Mouse (Mus musculus): ENCODE results near the gene Frzb. TPM values are rescaled to one million over a fixed set of nuclear protein-coding genes. Genes with fewer than 3 reads are reported as not detected.

Frzb gene
- total and polyA plus RNA-seq, 2 experiments from 2014 or later: 2.4 to 2.5 TPM

- Histone ChIP-seq H3K4me3 (ENCODE audit: low read depth, low read length) (no peak overlapping the region), H3K9me3 (ENCODE audit: low read length) (no peaks in the 10 kb centered on the region), H3K4me1 (ENCODE audit: insufficient read depth, low read length) (no peaks in the 10 kb centered on the region), H3K9ac (replicated peaks; ENCODE audit: low read length, poor library complexity, severe bottlenecking) (no peak overlapping the region), H3K36me3 (ENCODE audit: insufficient read depth, low read length) (no peaks in the 10 kb centered on the region), H3K4me2 (ENCODE audit: low read depth, low read length, poor library complexity, severe bottlenecking) (no peak overlapping the region), H3K27me3 (ENCODE audit: insufficient read depth, low read length) (no peaks in the 10 kb centered on the region), H3K27ac (ENCODE audit: low read depth, low read length) (no peak overlapping the region)
- WGBS: 78% methylated on average over 3 of the region's 3 CpGs
- ATAC-seq (ENCODE audit: low FRiP score) (no peak), DNase-seq (ENCODE audit: low spot score) (no peak)
- no peak for TF ChIP-seq CTCF (IDR thresholded peaks at IDR 0.05)
Measured at GRCm38 (mm10) chr2:80414387-80414786, 33.0 kb downstream of the Frzb start.

DNA sequence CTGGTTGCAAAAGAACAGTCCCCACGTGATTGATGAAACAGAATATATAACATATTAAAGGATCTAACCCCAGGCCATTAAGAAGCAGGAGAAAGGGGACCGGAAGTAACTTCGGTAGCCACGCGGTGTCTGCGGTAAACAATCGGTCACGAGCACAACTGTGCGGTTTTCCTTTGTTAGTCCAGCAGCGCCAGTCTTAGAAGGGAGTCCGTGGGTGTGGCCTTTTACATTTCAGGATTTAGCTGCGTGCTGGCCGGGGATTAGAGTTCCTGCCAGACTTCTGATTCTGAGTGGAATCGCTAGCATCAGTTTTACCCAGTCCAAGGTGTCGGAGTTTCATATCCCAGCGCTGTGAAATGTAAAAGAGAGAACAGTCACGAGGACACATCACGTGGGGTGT, 34.3 kb downstream of the Frzb start:
- no peak overlapping the region for H3K9ac ChIP-seq (replicated peaks; ENCODE audit: low read length, poor library complexity, severe bottlenecking)
- H3K36me3 ChIP-seq (ENCODE audit: insufficient read depth, low read length): no peaks in the 10 kb centered on the region
- no peaks in the 10 kb centered on the region for H3K9me3 ChIP-seq (ENCODE audit: low read length)
- no peak for DNase-seq (ENCODE audit: low spot score)
- H3K27ac ChIP-seq (ENCODE audit: low read depth, low read length): no peak overlapping the region
- no peaks in the 10 kb centered on the region for H3K27me3 ChIP-seq (ENCODE audit: insufficient read depth, low read length)
- ATAC-seq (ENCODE audit: low FRiP score): no peak
- TF ChIP-seq CTCF (IDR thresholded peaks at IDR 0.05): no peak
- peak overlapping the region; percentile 18; the same call in 1 of the 2 replicates for H3K4me2 ChIP-seq (ENCODE audit: low read depth, low read length, poor library complexity, severe bottlenecking)
- H3K4me1 ChIP-seq (ENCODE audit: insufficient read depth, low read length): no peaks in the 10 kb centered on the region
- 59% methylated on average over 18 of the region's 18 CpGs for WGBS
- H3K4me3 ChIP-seq (ENCODE audit: low read depth, low read length): no peak overlapping the region

DNA sequence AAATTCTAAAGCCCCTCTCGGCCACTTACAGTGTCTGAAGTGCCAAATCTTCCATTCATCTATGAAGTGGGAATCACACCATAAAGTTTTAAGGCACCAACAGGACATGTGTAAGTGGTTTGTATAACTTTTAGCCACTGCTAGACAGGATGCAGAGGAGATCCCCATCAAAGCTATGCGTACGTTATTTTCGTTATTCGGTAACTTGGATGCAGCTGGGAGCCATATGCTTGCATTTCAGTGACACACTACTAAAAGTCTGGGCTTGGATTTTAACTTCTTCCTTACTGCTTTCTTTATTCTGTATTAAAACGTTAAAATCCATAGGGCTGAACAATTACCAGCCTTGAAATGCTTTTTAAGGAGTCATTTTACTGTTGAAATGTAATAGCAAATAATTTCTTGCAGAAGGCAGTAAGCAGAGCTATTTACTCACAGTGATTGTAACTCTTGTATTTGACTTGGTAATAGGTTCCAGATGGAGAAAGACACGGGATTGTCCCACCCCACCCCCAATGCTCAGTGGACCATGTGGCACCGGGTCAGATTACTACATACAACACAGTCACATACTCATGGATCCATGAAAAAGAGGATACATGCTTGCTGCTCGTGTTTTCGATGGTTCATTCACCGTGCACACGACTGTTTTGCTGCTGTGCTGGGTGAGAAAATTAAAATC, 37.4 kb downstream of the Frzb start:
- no peak for ATAC-seq (ENCODE audit: low FRiP score)
- TF ChIP-seq CTCF (IDR thresholded peaks at IDR 0.05): no peak
- 80% methylated on average over 12 of the region's 12 CpGs for WGBS

GRCm38 (mm10) chr2:80404770-80405169, 42.7 kb downstream of the Frzb start:
- no peak overlapping the region for H3K9ac ChIP-seq (replicated peaks; ENCODE audit: low read length, poor library complexity, severe bottlenecking)
- H3K4me1 ChIP-seq (ENCODE audit: insufficient read depth, low read length): no peaks in the 10 kb centered on the region
- no peak overlapping the region for H3K4me2 ChIP-seq (ENCODE audit: low read depth, low read length, poor library complexity, severe bottlenecking)
- no peaks in the 10 kb centered on the region for H3K9me3 ChIP-seq (ENCODE audit: low read length)
- no peak overlapping the region for H3K27ac ChIP-seq (ENCODE audit: low read depth, low read length)
- ATAC-seq (ENCODE audit: low FRiP score): no peak
- no peak overlapping the region for H3K4me3 ChIP-seq (ENCODE audit: low read depth, low read length)
- DNase-seq (ENCODE audit: low spot score): no peak
- H3K36me3 ChIP-seq (ENCODE audit: insufficient read depth, low read length): no peaks in the 10 kb centered on the region
- no peaks in the 10 kb centered on the region for H3K27me3 ChIP-seq (ENCODE audit: insufficient read depth, low read length)
- no peak for TF ChIP-seq CTCF (IDR thresholded peaks at IDR 0.05)
- WGBS: 48% methylated on average over 5 of the region's 5 CpGs

More for the DNA sequence above, 37.4 kb downstream of the Frzb start:
- H3K4me3 ChIP-seq (ENCODE audit: low read depth, low read length): no peak overlapping the region
- no peak overlapping the region for H3K27ac ChIP-seq (ENCODE audit: low read depth, low read length)
- H3K4me1 ChIP-seq (ENCODE audit: insufficient read depth, low read length): no peaks in the 10 kb centered on the region
- no peak overlapping the region for H3K4me2 ChIP-seq (ENCODE audit: low read depth, low read length, poor library complexity, severe bottlenecking)
- DNase-seq (ENCODE audit: low spot score): no peak
- no peaks in the 10 kb centered on the region for H3K36me3 ChIP-seq (ENCODE audit: insufficient read depth, low read length)
- H3K9ac ChIP-seq (replicated peaks; ENCODE audit: low read length, poor library complexity, severe bottlenecking): no peak overlapping the region
- H3K27me3 ChIP-seq (ENCODE audit: insufficient read depth, low read length): no peaks in the 10 kb centered on the region
- no peaks in the 10 kb centered on the region for H3K9me3 ChIP-seq (ENCODE audit: low read length)

GRCm38 (mm10) chr2:80398595-80399099, 48.8 kb downstream of the Frzb start:
- Histone ChIP-seq H3K36me3 (ENCODE audit: insufficient read depth, low read length) (no peaks in the 10 kb centered on the region), H3K4me3 (ENCODE audit: low read depth, low read length) (no peak overlapping the region), H3K9me3 (ENCODE audit: low read length) (no peaks in the 10 kb centered on the region), H3K27ac (ENCODE audit: low read depth, low read length) (no peak overlapping the region), H3K9ac (replicated peaks; ENCODE audit: low read length, poor library complexity, severe bottlenecking) (no peak overlapping the region), H3K4me2 (ENCODE audit: low read depth, low read length, poor library complexity, severe bottlenecking) (no peak overlapping the region), H3K27me3 (ENCODE audit: insufficient read depth, low read length) (no peaks in the 10 kb centered on the region), H3K4me1 (ENCODE audit: insufficient read depth, low read length) (no peaks in the 10 kb centered on the region)
- 14% methylated on average over 3 of the region's 3 CpGs for WGBS
- ATAC-seq (ENCODE audit: low FRiP score) (no peak), DNase-seq (ENCODE audit: low spot score) (no peak)
- TF ChIP-seq CTCF (IDR thresholded peaks at IDR 0.05): no peak

- Histone ChIP-seq H3K4me2 (ENCODE audit: low read depth, low read length, poor library complexity, severe bottlenecking) (no peak overlapping the region), H3K27me3 (ENCODE audit: insufficient read depth, low read length) (no peaks in the 10 kb centered on the region), H3K27ac (ENCODE audit: low read depth, low read length) (no peak overlapping the region), H3K9me3 (ENCODE audit: low read length) (no peaks in the 10 kb centered on the region), H3K4me3 (ENCODE audit: low read depth, low read length) (no peak overlapping the region), H3K4me1 (ENCODE audit: insufficient read depth, low read length) (no peaks in the 10 kb centered on the region), H3K36me3 (ENCODE audit: insufficient read depth, low read length) (no peaks in the 10 kb centered on the region), H3K9ac (replicated peaks; ENCODE audit: low read length, poor library complexity, severe bottlenecking) (no peak overlapping the region)
- DNase-seq (ENCODE audit: low spot score) (no peak), ATAC-seq (ENCODE audit: low FRiP score) (no peak)
- no peak for TF ChIP-seq CTCF (IDR thresholded peaks at IDR 0.05)
- 47% methylated on average over 3 of the region's 3 CpGs for WGBS
Measured at GRCm38 (mm10) chr2:80396864-80397263, 50.6 kb downstream of the Frzb start.
